Mouse (Mus musculus): Measurements from ENCODE around the gene Helz.

Gene Helz

GRCm38 (mm10) chr11:107633563-107634146, 85.9 kb downstream of the Helz start:
- no peak for TF ChIP-seq GATA4 (IDR thresholded peaks at IDR 0.05; ENCODE audit: insufficient replicate concordance, low read length)

GRCm38 (mm10) chr11:107638137-107638536, 90.4 kb downstream of the Helz start:
- TF ChIP-seq GATA4 (IDR thresholded peaks at IDR 0.05; ENCODE audit: insufficient replicate concordance, low read length): no peak

GRCm38 (mm10) chr11:107639657-107640056, 91.9 kb downstream of the Helz start:
- TF ChIP-seq GATA4 (IDR thresholded peaks at IDR 0.05; ENCODE audit: insufficient replicate concordance, low read length): no peak

DNA sequence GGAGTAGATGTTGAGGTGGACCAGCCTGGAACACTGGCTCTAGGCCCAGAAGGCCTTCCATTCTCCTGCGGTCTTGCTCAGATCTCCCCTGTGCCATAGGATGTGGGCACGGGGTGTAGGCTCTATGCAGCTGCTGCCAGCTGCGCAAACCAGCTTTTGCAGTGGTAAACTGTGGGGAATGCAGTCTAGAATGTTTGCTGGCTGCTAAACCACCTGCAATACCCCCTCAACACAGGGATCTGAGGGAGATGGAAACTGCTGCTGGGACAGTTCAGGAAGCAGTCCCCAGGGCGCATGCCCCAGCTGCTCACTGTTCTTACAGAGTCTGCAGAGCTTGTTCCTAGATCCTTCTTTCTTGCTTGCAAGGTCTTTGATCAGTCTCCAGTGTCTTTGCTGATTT, 96.7 kb downstream of the Helz start:
- no peak for TF ChIP-seq GATA4 (IDR thresholded peaks at IDR 0.05; ENCODE audit: insufficient replicate concordance, low read length)

GRCm38 (mm10) chr11:107647330-107647729, 99.6 kb downstream of the Helz start:
- TF ChIP-seq GATA4 (IDR thresholded peaks at IDR 0.05; ENCODE audit: insufficient replicate concordance, low read length): no peak

DNA sequence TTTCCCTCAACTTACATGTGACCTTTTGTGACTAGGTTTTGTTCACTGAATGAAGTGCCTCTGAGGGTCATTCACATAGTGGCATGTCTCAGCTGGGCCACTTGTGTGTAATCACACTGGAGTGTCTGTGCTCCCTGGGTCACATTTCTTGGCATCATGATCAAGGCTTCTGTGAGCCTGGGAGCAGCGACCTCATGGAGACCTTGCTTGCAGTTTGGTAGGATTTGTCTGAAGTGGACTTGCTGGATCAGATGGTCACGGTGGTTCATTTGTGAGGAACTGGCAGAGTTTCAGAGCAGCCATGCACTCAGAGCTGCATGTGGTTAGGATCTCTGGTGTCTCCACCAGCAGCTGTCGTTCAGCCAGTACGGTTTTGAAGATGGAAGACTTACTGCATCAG, 100.9 kb downstream of the Helz start:
- TF ChIP-seq GATA4 (IDR thresholded peaks at IDR 0.05; ENCODE audit: insufficient replicate concordance, low read length): no peak

DNA sequence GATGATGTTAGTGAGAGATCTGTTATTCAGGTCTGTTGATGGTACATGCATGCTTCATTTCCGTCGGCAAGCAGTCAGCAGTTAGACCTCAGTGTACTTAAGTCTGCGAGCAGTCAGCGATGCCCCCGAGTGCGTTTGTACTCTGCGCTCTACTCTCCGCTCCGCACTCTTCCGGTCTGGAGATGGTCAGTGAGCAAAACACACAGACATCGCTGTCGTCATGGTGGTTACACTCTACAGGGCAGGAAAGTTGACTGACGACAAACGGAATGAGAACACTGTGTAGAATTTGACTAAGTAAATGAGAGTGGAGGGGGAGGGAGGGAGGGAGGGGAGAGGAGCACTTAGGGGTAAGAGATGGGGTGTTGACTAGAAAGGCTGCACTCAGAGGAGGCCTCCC, 101.7 kb downstream of the Helz start:
- no peak for TF ChIP-seq GATA4 (IDR thresholded peaks at IDR 0.05; ENCODE audit: insufficient replicate concordance, low read length)

- no peak for TF ChIP-seq GATA4 (IDR thresholded peaks at IDR 0.05; ENCODE audit: insufficient replicate concordance, low read length)
Observed at GRCm38 (mm10) chr11:107650422-107651051, 102.8 kb downstream of the Helz start.

GRCm38 (mm10) chr11:107651391-107651790, 103.7 kb downstream of the Helz start:
- no peak for TF ChIP-seq GATA4 (IDR thresholded peaks at IDR 0.05; ENCODE audit: insufficient replicate concordance, low read length)

GRCm38 (mm10) chr11:107652137-107652536, 104.4 kb downstream of the Helz start:
- TF ChIP-seq GATA4 (IDR thresholded peaks at IDR 0.05; ENCODE audit: insufficient replicate concordance, low read length): no peak

DNA sequence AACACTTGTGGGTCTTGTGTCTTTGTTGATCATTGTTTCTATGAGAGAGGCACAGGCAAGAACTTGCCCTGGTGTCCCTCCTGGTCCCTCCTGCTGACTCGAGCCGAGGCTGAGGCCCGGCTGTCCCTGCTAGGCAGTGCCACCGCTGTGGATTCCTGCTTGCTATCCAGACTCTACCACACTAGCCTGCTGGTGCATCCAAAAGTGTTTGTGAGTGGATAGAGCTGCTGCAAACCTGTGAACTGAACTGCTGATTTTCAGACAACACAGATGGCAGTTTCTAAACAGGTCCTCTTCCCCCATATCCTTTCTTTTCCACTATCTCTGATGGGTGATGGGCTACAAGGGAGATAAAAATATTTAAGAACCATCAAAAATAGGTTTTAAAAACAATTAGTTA, 107.8 kb downstream of the Helz start:
- TF ChIP-seq GATA4 (IDR thresholded peaks at IDR 0.05; ENCODE audit: insufficient replicate concordance, low read length): no peak

DNA sequence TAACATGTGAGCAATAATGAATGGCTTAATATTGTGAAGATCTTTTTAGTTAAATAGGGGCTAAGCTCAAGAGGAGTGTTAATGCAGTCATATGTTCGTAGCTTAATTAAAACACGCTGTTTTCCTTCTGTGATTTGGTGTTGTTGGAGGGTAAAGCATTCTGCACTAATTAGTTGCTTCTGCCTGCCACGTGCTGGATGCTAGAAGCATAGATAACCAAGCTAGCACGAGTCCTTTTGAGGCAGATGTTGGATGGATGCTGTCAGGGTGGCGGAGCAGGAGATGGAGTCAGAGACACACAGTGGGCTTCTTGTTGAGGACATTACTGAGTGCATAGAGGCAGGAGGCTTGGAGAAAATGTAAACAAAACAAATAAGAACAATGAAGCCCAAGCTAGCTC, 109.4 kb downstream of the Helz start:
- TF ChIP-seq GATA4 (IDR thresholded peaks at IDR 0.05; ENCODE audit: insufficient replicate concordance, low read length): no peak

- no peak for TF ChIP-seq GATA4 (IDR thresholded peaks at IDR 0.05; ENCODE audit: insufficient replicate concordance, low read length)
Observed at GRCm38 (mm10) chr11:107660452-107660851, 112.7 kb downstream of the Helz start.

DNA sequence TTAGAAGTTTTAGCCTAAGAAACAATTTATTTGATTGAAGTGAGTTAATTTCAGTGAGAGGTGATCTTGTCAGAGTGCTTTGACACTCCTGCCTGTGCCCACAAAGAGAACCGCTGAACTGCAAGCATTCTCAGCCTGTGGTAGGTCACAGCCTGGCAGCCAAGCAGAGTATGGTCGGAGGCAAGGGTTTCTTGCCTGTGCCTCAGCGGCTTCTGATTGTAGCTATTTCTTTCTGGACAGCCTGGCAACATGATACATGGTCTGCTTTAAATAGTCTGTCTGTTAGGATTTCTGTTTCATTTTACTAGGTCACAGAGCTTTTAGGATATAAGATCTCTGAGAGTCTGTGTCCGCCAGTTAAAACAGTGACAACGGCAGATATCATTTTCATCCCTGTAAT, 114.9 kb downstream of the Helz start:
- no peak for TF ChIP-seq GATA4 (IDR thresholded peaks at IDR 0.05; ENCODE audit: insufficient replicate concordance, low read length)

DNA sequence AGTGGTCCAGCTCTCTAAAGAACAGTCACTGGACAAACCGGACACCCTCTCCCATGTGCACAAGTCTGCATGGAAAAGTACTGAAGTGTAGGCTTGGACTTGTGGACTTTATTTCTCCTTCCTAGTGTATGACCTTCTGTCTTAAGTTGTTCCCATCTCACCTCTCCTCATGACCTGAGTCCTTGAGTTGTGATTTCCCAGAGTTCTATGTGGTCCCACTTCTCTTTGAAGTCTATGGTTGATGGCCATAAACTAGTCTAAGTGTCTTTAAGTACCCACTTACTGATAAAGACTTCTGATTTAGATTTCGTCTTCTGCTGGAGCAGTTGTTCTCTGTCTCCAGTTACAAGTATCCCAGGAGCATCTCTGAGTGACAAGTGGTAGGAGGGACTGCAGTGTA, 119.8 kb downstream of the Helz start:
- TF ChIP-seq GATA4 (IDR thresholded peaks at IDR 0.05; ENCODE audit: insufficient replicate concordance, low read length): no peak

- TF ChIP-seq GATA4 (IDR thresholded peaks at IDR 0.05; ENCODE audit: insufficient replicate concordance, low read length): no peak
Observed at GRCm38 (mm10) chr11:107668223-107668622, 120.5 kb downstream of the Helz start.

- no peak for TF ChIP-seq GATA4 (IDR thresholded peaks at IDR 0.05; ENCODE audit: insufficient replicate concordance, low read length)
Observed at GRCm38 (mm10) chr11:107668977-107669376, 121.2 kb downstream of the Helz start.

Data from liver, adult (tissue).